Mouse (Mus musculus): ENCODE results near the gene Galr3. TPM values are rescaled to one million over a fixed set of nuclear protein-coding genes. Genes with fewer than 3 reads are reported as not detected.

The Galr3 gene
- polyA plus RNA-seq, 1 experiment from 2014 or later: 0.34 TPM

DNA sequence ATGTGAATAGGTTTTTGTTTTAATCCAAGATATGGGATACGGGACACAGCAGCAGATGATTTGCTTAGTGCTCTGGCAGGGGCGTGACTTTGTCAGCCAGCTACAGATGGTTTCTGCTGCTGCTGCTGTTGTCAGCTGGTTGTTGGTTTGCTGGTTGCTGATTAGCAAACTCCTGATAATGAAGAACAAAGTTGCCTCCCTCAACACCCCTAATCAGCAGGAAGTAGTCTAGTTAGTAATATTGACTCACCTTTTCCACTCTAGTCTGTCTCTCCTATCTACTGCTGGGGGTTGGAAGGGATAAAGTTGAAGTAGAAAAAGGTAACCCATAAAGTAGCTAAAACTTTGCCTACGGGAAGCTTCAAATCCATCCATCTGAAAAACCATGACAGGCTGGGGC, 25.9 kb downstream of the Galr3 start:
- no peaks in the 10 kb centered on the region for H3K9me3 ChIP-seq (ENCODE audit: control insufficient read depth, low read length)
- 31% methylated on average over 3 of the region's 3 CpGs for WGBS
- H3K36me3 ChIP-seq (ENCODE audit: control insufficient read depth, insufficient read depth, low read length): no peaks in the 10 kb centered on the region
- ATAC-seq (replicated peaks; ENCODE audit: low FRiP score): peak; percentile 33
- peaks cover 33% of the 10 kb centered on the region for H3K4me1 ChIP-seq (replicated peaks; ENCODE audit: control insufficient read depth, insufficient read depth, low read length)
- DNase-seq (ENCODE audit: low spot score): no peak
- H3K9ac ChIP-seq (ENCODE audit: low read depth, low read length): no peak overlapping the region
- peak overlapping the region; percentile 39 for H3K4me2 ChIP-seq
- no peak overlapping the region for H3K4me3 ChIP-seq (ENCODE audit: low read depth, low read length)
- no peaks in the 10 kb centered on the region for H3K27me3 ChIP-seq (replicated peaks; ENCODE audit: control insufficient read depth, insufficient read depth, low read length)
- peak overlapping the region; percentile 79 for H3K27ac ChIP-seq (ENCODE audit: low read depth, low read length)

DNA sequence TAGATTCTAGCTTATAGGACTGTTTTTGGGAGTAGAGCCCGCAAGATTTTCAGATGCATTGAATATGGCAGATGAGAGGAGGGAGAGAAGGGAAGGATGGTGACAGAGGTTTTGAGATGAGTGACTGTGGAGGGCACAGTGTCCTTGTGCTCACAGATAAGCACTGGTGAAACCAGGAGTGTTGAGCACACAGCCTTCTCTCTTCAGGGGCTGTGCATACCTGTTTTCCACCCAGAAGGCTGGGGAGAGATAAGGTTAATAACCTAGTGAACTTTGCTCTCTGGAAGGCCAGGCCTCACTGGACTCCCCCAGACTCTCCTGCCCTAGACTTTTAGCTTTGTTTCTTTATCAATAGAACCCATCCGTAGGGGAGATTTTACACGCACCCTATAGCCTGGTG, 26.7 kb downstream of the Galr3 start:
- Histone ChIP-seq H3K36me3 (ENCODE audit: control insufficient read depth, insufficient read depth, low read length) (no peaks in the 10 kb centered on the region), H3K4me2 (peak overlapping the region; percentile 39), H3K4me1 (replicated peaks; ENCODE audit: control insufficient read depth, insufficient read depth, low read length) (peaks cover 32% of the 10 kb centered on the region), H3K9ac (ENCODE audit: low read depth, low read length) (no peak overlapping the region), H3K27me3 (replicated peaks; ENCODE audit: control insufficient read depth, insufficient read depth, low read length) (no peaks in the 10 kb centered on the region), H3K27ac (ENCODE audit: low read depth, low read length) (peak overlapping the region; percentile 79), H3K9me3 (ENCODE audit: control insufficient read depth, low read length) (no peaks in the 10 kb centered on the region), H3K4me3 (ENCODE audit: low read depth, low read length) (no peak overlapping the region)
- ATAC-seq (replicated peaks; ENCODE audit: low FRiP score) (peak; percentile 76), DNase-seq (ENCODE audit: low spot score) (no peak)
- 66% methylated on average over 3 of the region's 3 CpGs for WGBS

DNA sequence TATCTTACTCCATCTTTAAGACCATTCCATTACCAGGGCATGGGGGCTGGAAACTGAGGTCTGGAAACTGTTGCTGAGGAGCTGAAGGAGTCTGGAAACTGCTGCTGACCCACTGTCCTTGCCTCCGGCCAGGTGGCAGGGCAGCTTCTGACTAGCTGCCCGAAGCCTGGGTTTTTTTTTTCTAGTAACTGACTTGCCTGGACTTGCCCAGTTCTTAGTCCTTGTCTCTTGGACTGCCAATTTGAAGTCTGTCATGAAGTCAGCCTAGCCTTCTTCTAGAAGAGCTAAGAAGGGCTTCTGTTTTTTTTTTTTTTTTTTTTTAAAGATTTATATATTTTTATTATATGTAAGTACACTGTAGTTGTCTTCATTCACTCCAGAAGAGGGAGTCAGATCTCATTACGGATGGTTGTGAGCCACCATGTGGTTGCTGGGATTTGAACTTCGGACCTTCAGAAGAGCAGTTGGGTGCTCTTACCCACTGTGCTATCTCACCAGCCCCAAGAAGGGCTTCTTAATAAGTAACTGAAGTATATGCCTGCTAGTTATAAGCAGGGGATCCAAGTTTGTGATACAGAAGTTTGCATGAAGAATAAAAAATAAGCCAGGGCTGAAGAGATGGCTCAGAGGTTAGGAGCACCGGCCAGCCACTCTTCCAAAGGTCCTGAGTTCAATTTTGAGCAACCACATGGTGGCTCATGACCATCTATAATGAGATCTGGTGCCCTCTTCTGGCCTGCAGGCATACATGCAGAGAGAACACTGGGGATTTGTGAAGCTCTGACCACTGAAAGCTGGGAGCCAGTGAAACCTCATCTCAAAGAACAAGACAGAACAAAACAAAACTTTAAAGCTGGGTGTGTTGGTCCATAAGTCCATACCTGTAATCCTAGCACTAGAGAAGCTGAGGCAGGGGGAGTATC, 29.7 kb downstream of the Galr3 start:
- no peak for ATAC-seq (replicated peaks; ENCODE audit: low FRiP score)
- Histone ChIP-seq H3K36me3 (ENCODE audit: control insufficient read depth, insufficient read depth, low read length) (peaks cover under 1% of the 10 kb centered on the region; the same call in 1 of the 2 replicates), H3K9me3 (ENCODE audit: control insufficient read depth, low read length) (no peaks in the 10 kb centered on the region), H3K9ac (ENCODE audit: low read depth, low read length) (no peak overlapping the region), H3K4me3 (ENCODE audit: low read depth, low read length) (no peak overlapping the region), H3K4me1 (replicated peaks; ENCODE audit: control insufficient read depth, insufficient read depth, low read length) (peaks cover 35% of the 10 kb centered on the region), H3K4me2 (no peak overlapping the region), H3K27me3 (replicated peaks; ENCODE audit: control insufficient read depth, insufficient read depth, low read length) (no peaks in the 10 kb centered on the region), H3K27ac (ENCODE audit: low read depth, low read length) (no peak overlapping the region)
- WGBS: 60% methylated on average over 5 of the region's 5 CpGs
- no peak for DNase-seq (ENCODE audit: low spot score)

DNA sequence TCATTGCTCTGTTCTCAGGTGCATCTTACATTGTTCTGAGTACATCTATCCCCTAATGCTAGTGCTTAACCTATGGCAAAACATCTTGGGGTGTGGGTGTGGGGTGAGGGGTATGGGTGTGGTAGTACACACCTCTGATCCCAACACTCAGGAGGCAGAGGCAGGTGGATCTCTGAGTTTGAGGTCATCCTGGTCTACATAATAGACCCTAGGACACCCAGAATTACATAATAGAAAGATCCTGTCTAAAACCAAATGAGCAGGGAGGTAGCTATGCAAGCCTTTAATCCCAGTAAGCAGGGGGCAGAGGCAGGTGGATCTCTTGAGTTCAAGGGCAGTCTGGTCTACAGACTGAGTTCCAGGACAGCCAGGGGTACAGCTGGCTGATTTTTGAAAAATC, 32.1 kb downstream of the Galr3 start:
- H3K27ac ChIP-seq (ENCODE audit: low read depth, low read length): no peak overlapping the region

DNA sequence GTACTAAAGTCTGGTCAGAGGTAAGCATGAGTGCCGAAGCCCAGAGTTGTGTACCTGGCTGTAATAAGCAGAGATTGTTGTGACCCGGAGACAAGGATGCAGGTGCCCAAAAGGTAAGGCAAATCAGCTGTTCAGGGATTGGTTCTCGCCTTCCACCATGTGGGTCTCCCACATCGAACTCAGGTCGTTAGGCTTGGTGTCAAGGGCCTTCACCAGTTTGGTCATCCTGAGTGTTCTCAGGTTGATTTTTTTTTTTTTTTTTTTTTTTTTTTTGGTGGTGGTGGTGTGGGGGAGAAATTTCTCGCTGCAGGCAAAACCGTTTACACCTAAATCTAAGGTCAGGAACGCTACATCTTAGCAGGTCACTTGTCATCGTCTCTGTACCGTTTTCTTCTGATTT, 32.8 kb downstream of the Galr3 start:
- peak overlapping the region; percentile 87 for H3K9ac ChIP-seq (ENCODE audit: low read depth, low read length)
- 29% methylated on average over 10 of the region's 10 CpGs for WGBS

More for the DNA sequence above, 32.1 kb downstream of the Galr3 start:
- Histone ChIP-seq H3K36me3 (ENCODE audit: control insufficient read depth, insufficient read depth, low read length) (peaks cover 25% of the 10 kb centered on the region), H3K27me3 (replicated peaks; ENCODE audit: control insufficient read depth, insufficient read depth, low read length) (no peaks in the 10 kb centered on the region), H3K4me1 (replicated peaks; ENCODE audit: control insufficient read depth, insufficient read depth, low read length) (peaks cover 21% of the 10 kb centered on the region), H3K4me2 (no peak overlapping the region), H3K9me3 (ENCODE audit: control insufficient read depth, low read length) (no peaks in the 10 kb centered on the region), H3K9ac (ENCODE audit: low read depth, low read length) (no peak overlapping the region), H3K4me3 (ENCODE audit: low read depth, low read length) (no peak overlapping the region)
- DNase-seq (ENCODE audit: low spot score) (no peak), ATAC-seq (replicated peaks; ENCODE audit: low FRiP score) (no peak)

DNA sequence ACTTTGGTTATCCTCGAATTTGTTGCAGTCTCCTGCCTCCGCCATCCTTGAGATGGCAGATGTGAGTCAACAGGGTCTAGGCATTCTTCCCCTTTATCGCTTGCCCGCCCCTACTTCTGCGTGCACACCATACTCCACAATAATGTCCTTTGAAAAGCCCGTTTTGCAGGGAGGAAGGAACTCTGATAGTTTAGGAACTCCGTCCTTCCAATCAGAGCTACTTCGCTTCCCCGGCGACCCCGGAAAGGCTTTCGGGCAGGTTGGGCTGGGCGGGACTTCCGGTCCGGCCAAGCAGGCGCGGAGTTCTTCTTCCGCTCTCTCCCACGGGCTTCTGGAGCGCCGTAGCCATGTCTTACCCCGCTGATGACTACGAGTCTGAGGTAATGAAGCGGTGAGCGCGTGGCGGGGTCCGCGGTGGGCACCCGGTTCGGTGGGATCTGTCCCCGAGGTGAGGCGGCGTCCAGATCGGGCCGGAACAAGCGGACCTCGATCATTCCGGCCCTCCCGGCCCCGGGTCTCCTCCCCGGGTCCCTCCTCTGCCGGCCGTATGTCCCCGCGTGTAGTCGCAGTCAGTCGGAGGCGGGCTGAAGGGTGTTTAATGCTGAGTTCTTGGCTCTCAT, 33.3 kb downstream of the Galr3 start, which contains the start of gene Eif3l:
Gene Eif3l (plus strand): TSS at position 267 of the 620 bp plus-strand sequence.
- WGBS: under 1% methylated on average over 49 of the region's 49 CpGs
- Histone ChIP-seq H3K4me1 (replicated peaks; ENCODE audit: control insufficient read depth, insufficient read depth, low read length) (peaks cover 18% of the 10 kb centered on the region), H3K9me3 (ENCODE audit: control insufficient read depth, low read length) (no peaks in the 10 kb centered on the region), H3K4me3 (ENCODE audit: low read depth, low read length) (peak within 1 kb of the TSS; percentile 96), H3K27me3 (replicated peaks; ENCODE audit: control insufficient read depth, insufficient read depth, low read length) (no peaks in the 10 kb centered on the region), H3K36me3 (ENCODE audit: control insufficient read depth, insufficient read depth, low read length) (peaks cover 36% of the 10 kb centered on the region), H3K27ac (ENCODE audit: low read depth, low read length) (peak within 1 kb of the TSS; percentile 64), H3K9ac (ENCODE audit: low read depth, low read length) (peak within 1 kb of the TSS; percentile 87), H3K4me2 (peak within 1 kb of the TSS; percentile 94)
- DNase-seq (ENCODE audit: low spot score) (peak; percentile 90), ATAC-seq (replicated peaks; ENCODE audit: low FRiP score) (peak; percentile 87)

More for the DNA sequence above, 32.8 kb downstream of the Galr3 start:
- no peaks in the 10 kb centered on the region for H3K27me3 ChIP-seq (replicated peaks; ENCODE audit: control insufficient read depth, insufficient read depth, low read length)
- DNase-seq (ENCODE audit: low spot score) (no peak), ATAC-seq (replicated peaks; ENCODE audit: low FRiP score) (no peak)
- peak overlapping the region; percentile 64; the same call in 1 of the 2 replicates for H3K27ac ChIP-seq (ENCODE audit: low read depth, low read length)
- peak overlapping the region; percentile 94 for H3K4me2 ChIP-seq
- H3K4me1 ChIP-seq (replicated peaks; ENCODE audit: control insufficient read depth, insufficient read depth, low read length): peaks cover 18% of the 10 kb centered on the region
- no peaks in the 10 kb centered on the region for H3K9me3 ChIP-seq (ENCODE audit: control insufficient read depth, low read length)
- peak overlapping the region; percentile 96 for H3K4me3 ChIP-seq (ENCODE audit: low read depth, low read length)
- H3K36me3 ChIP-seq (ENCODE audit: control insufficient read depth, insufficient read depth, low read length): peaks cover 31% of the 10 kb centered on the region

DNA sequence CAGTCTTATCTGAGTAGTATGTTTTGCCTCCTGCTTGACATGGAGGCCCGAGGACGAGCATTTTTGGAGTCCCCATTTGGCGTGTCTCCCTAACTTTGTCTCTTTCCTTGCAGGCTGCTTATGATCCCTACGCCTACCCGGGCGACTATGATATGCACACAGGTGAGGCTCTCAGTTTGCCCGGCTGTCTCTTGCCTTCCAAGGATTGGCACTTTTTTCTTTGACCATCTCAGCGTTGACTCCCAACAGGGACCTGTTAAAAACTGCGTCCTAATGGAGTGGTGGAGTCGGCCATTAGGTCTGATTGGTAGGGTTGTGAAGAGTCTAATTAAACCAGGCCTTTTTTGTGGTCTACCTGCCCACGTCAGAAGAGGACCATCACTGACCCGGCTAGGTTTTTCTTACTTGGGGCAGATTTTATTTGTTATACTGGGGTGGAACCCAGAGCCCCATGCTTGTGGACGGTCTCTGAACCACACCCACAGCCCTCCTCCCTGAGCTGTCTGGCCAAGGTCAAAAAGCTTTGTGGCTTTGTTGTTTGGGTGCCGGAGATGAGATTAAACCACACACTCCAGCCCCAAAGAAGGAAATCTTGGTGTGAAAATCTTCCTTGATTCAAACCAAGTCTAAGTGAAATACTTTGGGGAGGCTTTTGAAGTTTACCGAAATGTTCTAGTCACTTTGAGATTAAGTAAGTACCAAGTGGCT, 34.1 kb downstream of the Galr3 start:
- peaks cover 18% of the 10 kb centered on the region for H3K4me1 ChIP-seq (replicated peaks; ENCODE audit: control insufficient read depth, insufficient read depth, low read length)
- H3K9ac ChIP-seq (ENCODE audit: low read depth, low read length): peak overlapping the region; percentile 87
- no peaks in the 10 kb centered on the region for H3K9me3 ChIP-seq (ENCODE audit: control insufficient read depth, low read length)
- H3K27me3 ChIP-seq (replicated peaks; ENCODE audit: control insufficient read depth, insufficient read depth, low read length): no peaks in the 10 kb centered on the region
- DNase-seq (ENCODE audit: low spot score) (no peak), ATAC-seq (replicated peaks; ENCODE audit: low FRiP score) (no peak)
- H3K36me3 ChIP-seq (ENCODE audit: control insufficient read depth, insufficient read depth, low read length): peaks cover 36% of the 10 kb centered on the region
- H3K4me3 ChIP-seq (ENCODE audit: low read depth, low read length): peak overlapping the region; percentile 96
- WGBS: 26% methylated on average over 15 of the region's 15 CpGs
- H3K27ac ChIP-seq (ENCODE audit: low read depth, low read length): peak overlapping the region; percentile 64
- H3K4me2 ChIP-seq: peak overlapping the region; percentile 94

DNA sequence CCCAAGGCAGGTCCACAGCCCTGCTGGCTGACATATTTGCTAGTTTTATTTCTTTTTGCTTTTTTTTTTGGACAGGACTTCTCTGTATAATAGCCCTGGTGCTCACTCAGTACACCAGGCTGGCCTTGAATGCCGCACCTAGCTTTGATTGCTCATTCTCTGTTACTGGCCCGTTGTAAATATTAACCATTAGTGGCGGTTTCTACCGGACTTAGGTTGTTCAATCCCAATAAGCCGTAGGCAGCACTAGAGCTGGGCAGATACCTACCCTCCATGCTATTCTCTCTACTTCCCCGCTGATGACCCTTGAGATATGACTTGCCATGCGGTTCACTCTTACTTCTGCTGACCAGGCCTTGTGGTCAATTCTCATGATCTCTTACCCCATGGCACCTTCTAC, 37.9 kb downstream of the Galr3 start:
- H3K27ac ChIP-seq (ENCODE audit: low read depth, low read length): no peak overlapping the region
- no peak overlapping the region for H3K9ac ChIP-seq (ENCODE audit: low read depth, low read length)
- WGBS: 91% methylated on average over 7 of the region's 7 CpGs
- ATAC-seq (replicated peaks; ENCODE audit: low FRiP score) (no peak), DNase-seq (ENCODE audit: low spot score) (no peak)
- H3K4me3 ChIP-seq (ENCODE audit: low read depth, low read length): no peak overlapping the region
- H3K27me3 ChIP-seq (replicated peaks; ENCODE audit: control insufficient read depth, insufficient read depth, low read length): no peaks in the 10 kb centered on the region
- H3K9me3 ChIP-seq (ENCODE audit: control insufficient read depth, low read length): no peaks in the 10 kb centered on the region
- H3K4me1 ChIP-seq (replicated peaks; ENCODE audit: control insufficient read depth, insufficient read depth, low read length): peaks cover 16% of the 10 kb centered on the region
- H3K4me2 ChIP-seq: no peak overlapping the region
- H3K36me3 ChIP-seq (ENCODE audit: control insufficient read depth, insufficient read depth, low read length): peaks cover 70% of the 10 kb centered on the region

Measured in liver, embryonic 11.5 days (tissue).